Mouse (Mus musculus) neural tube, embryonic 12.5 days (tissue): ENCODE measurements at regions not wholly inside any gene's neighbourhood (a gene's known extent, or its start where the extent isn't known, plus 50 kb on each side); places are given as distances from the start of the nearest gene placed in this dataset.

Experiments used
- ATAC-seq: fragments of 200-750 bp; cut with Nextera tagmentation; 2 replicates; pipeline ENCODE4 v1.8.0; 2017; ENCODE audit warnings: low read depth, mild to moderate bottlenecking, moderate TSS enrichment, moderate library complexity; ENCODE audit not compliant: low FRiP score
- H3K27ac ChIP-seq: fragments of 300-500 bp; sonication (generic); 2 replicates; pipeline ENCODE4 v1.5.1; 2016
- H3K27me3 ChIP-seq: fragments of 300-500 bp; sonication (generic); replicated peaks from 2 replicates; pipeline ENCODE4 v1.6.1; 2016; ENCODE audit warnings: mild to moderate bottlenecking
- H3K36me3 ChIP-seq: fragments of 300-500 bp; sonication (generic); 2 replicates; pipeline ENCODE4 v1.6.1; 2016; ENCODE audit warnings: mild to moderate bottlenecking
- H3K4me1 ChIP-seq: fragments of 300-500 bp; sonication (generic); 2 replicates; pipeline ENCODE4 v1.6.1; 2016
- H3K4me2 ChIP-seq: fragments of 300-500 bp; sonication (generic); replicated peaks from 2 replicates; pipeline ENCODE4 v1.6.1; 2016; ENCODE audit warnings: mild to moderate bottlenecking
- H3K4me3 ChIP-seq: fragments of 300-500 bp; sonication (generic); 2 replicates; pipeline ENCODE4 v1.5.1; 2016
- H3K9ac ChIP-seq: fragments of 300-500 bp; sonication (generic); 2 replicates; pipeline ENCODE4 v1.6.1; 2016; ENCODE audit warnings: mild to moderate bottlenecking
- H3K9me3 ChIP-seq: fragments of 300-500 bp; sonication (generic); 2 replicates; pipeline ENCODE4 v1.6.1; 2016; ENCODE audit warnings: mild to moderate bottlenecking
- WGBS: fragments of 180-500 bp; shearing (Covaris S2); methylation state at CpG from one replicate; pipeline ENCODE4 v1.1.7; 2016; 5-methylcytosine and 5-hydroxymethylcytosine counted together

- H3K4me1 ChIP-seq = 0 out of 2 replicates have a peak, but pooled peaks cover 7% of the 10 kb centered on the region
- H3K9ac ChIP-seq = no peak overlapping the region
- no peaks in the 10 kb centered on the region for H3K36me3 ChIP-seq
- WGBS = 57% methylated on average over 9 of the region's 9 CpGs
- no peak overlapping the region for H3K4me3 ChIP-seq
- H3K4me2 ChIP-seq = no peak overlapping the region
- H3K9me3 ChIP-seq = no peaks in the 10 kb centered on the region
- H3K27me3 ChIP-seq = no peaks in the 10 kb centered on the region
- peak overlapping the region; percentile 3; the same call in 1 of the 2 replicates for H3K27ac ChIP-seq
- peak; percentile 48; the same call in 1 of the 2 replicates for ATAC-seq
These were observed 51.6 kb upstream of the Tbc1d21 start for GRCm38 (mm10) chr9:58421702-58422392.

- WGBS = 88% methylated on average over 7 of the region's 7 CpGs
- no peak overlapping the region for H3K27ac ChIP-seq
- H3K4me3 ChIP-seq = no peak overlapping the region
- no peaks in the 10 kb centered on the region for H3K4me1 ChIP-seq
- no peaks in the 10 kb centered on the region for H3K27me3 ChIP-seq
- H3K9ac ChIP-seq = no peak overlapping the region
- H3K36me3 ChIP-seq = no peaks in the 10 kb centered on the region
- no peaks in the 10 kb centered on the region for H3K9me3 ChIP-seq
- ATAC-seq = no peak
- H3K4me2 ChIP-seq = no peak overlapping the region
These were observed 58.5 kb upstream of the Tbc1d21 start for GRCm38 (mm10) chr9:58428795-58429194.

GRCm38 (mm10) chr9:58430772-58431171 lies 57.6 kb upstream of the Insyn1 start:
- Histone ChIP-seq H3K27me3 (no peaks in the 10 kb centered on the region), H3K4me2 (no peak overlapping the region), H3K27ac (no peak overlapping the region), H3K9me3 (no peaks in the 10 kb centered on the region), H3K9ac (no peak overlapping the region), H3K4me1 (no peaks in the 10 kb centered on the region), H3K36me3 (no peaks in the 10 kb centered on the region), H3K4me3 (no peak overlapping the region)
- 96% methylated on average over 4 of the region's 4 CpGs for WGBS
- no peak for ATAC-seq

GRCm38 (mm10) chr9:58432793-58433370 lies 55.5 kb upstream of the Insyn1 start:
- Histone ChIP-seq H3K4me2 (no peak overlapping the region), H3K27me3 (no peaks in the 10 kb centered on the region), H3K36me3 (no peaks in the 10 kb centered on the region), H3K9ac (no peak overlapping the region), H3K4me1 (peaks cover 2% of the 10 kb centered on the region; the same call in 1 of the 2 replicates), H3K4me3 (no peak overlapping the region), H3K9me3 (no peaks in the 10 kb centered on the region), H3K27ac (no peak overlapping the region)
- no peak for ATAC-seq
- WGBS = 74% methylated on average over 5 of the region's 5 CpGs

GRCm38 (mm10) chr9:58436246-58437091 lies 51.9 kb upstream of the Insyn1 start:
- Histone ChIP-seq H3K36me3 (no peaks in the 10 kb centered on the region), H3K9me3 (no peaks in the 10 kb centered on the region), H3K27me3 (no peaks in the 10 kb centered on the region), H3K9ac (no peak overlapping the region), H3K4me3 (no peak overlapping the region), H3K27ac (no peak overlapping the region), H3K4me1 (peaks cover 20% of the 10 kb centered on the region), H3K4me2 (no peak overlapping the region)
- 81% methylated on average over 10 of the region's 10 CpGs for WGBS
- no peak for ATAC-seq

DNA sequence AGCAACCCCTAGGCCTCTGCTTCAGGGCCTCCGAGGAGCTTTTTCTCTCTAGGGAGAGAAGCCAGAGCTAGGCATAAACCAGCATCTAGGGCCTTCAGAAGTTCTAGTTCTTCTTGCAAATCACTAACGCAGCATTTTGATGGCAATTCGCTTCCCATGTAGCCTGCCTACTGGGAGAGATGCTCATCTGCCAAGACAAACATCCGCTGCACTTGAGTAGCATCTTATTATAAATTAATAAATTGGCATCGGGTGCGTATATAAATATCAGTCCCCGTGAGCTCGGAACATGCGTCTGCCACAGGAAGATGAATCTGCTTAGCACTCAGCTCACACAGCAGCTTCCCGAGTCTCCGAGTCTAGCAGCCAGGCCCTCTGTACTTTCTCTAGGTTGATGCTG lies 50.9 kb upstream of the Insyn1 start:
- Histone ChIP-seq H3K9ac (no peak overlapping the region), H3K9me3 (no peaks in the 10 kb centered on the region), H3K36me3 (no peaks in the 10 kb centered on the region), H3K27ac (no peak overlapping the region), H3K27me3 (no peaks in the 10 kb centered on the region), H3K4me1 (peaks cover 20% of the 10 kb centered on the region), H3K4me2 (no peak overlapping the region), H3K4me3 (no peak overlapping the region)
- WGBS = 81% methylated on average over 11 of the region's 11 CpGs
- no peak for ATAC-seq

DNA sequence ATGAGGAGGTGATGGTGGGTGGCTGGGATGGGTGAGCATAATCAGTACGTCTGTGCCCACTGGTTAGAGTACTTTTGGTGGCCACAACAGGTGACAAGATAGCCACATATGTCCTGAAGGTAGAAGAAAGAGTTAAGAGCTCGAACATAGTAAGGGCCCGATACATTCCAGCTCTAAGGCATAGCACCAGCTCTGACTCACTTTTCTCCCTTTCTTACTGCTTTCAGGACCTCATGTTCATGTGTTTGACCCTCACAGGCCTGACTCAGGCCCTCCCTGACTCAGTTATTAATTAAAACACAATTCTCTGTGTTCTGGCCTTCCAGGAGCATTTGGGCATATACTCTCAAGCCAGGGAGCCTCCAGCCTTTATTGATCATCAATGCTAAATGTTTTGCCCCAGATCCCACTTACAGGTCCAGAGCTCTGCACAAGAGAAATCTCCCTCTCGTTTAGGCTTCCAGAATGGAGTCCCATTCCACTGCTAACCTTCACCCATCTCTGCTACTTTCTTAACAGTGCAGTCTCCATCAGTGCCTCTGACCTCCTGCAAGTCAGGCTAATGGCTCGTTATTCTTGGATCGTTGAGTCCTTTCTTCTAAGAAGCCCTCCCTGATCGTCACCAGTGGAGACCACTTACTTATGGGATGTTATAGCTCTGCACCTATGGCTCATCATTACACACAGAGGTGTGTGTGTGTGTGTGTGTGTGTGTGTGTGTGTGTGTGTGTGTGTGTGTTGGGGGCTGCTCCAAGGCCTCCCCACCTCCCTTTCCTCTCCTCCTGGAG lies 50.1 kb upstream of the Insyn1 start:
- Histone ChIP-seq H3K36me3 (no peaks in the 10 kb centered on the region), H3K9me3 (no peaks in the 10 kb centered on the region), H3K9ac (no peak overlapping the region), H3K4me2 (no peak overlapping the region), H3K4me1 (peaks cover 20% of the 10 kb centered on the region), H3K27ac (no peak overlapping the region), H3K4me3 (no peak overlapping the region), H3K27me3 (no peaks in the 10 kb centered on the region)
- ATAC-seq = no peak
- WGBS = 53% methylated on average over 7 of the region's 7 CpGs
